Mouse (Mus musculus) hindbrain, postnatal 0 days (tissue): ENCODE data around the gene Zscan26. TPM values are rescaled to one million over a fixed set of nuclear protein-coding genes. Genes with fewer than 3 reads are reported as not detected.
A peak's percentile ranks its signal among the peaks of the same experiment; 100 is the strongest.
"Not testable (repeated sequence)": the region's sequence is repeated elsewhere in the genome, so short reads cannot be mapped to it uniquely, and the experiment has no call there.

Experiments used
- ATAC-seq: fragments of 200-750 bp; cut with Nextera tagmentation; 2 replicates; pipeline ENCODE4 v1.8.0; 2017; ENCODE audit warnings: mild to moderate bottlenecking, moderate TSS enrichment, moderate library complexity
- DNase-seq: peaks from one replicate; pipeline ENCODE4 v3.0.0-alpha.2; 2015; ENCODE audit warnings: low spot score
- H3K27ac ChIP-seq: fragments of 300-500 bp; sonication (generic); 2 replicates; pipeline ENCODE4 v1.5.1; 2014; ENCODE audit warnings: mild to moderate bottlenecking
- H3K27me3 ChIP-seq: fragments of 300-500 bp; sonication (generic); 2 replicates; pipeline ENCODE4 v1.6.1; 2014; ENCODE audit warnings: low read length, mixed read lengths; ENCODE audit not compliant: insufficient read depth
- H3K36me3 ChIP-seq: fragments of 300-500 bp; sonication (generic); 2 replicates; pipeline ENCODE4 v1.6.1; 2014; ENCODE audit warnings: low read length, mixed read lengths; ENCODE audit not compliant: insufficient read depth
- H3K4me1 ChIP-seq: fragments of 300-500 bp; sonication (generic); 2 replicates; pipeline ENCODE4 v1.6.1; 2014; ENCODE audit warnings: antibody characterized with exemption, low read length, mixed read lengths; ENCODE audit not compliant: insufficient read depth
- H3K4me2 ChIP-seq: fragments of 300-500 bp; sonication (generic); 2 replicates; pipeline ENCODE4 v1.6.1; 2014; ENCODE audit warnings: low read depth, mild to moderate bottlenecking, low read length, moderate library complexity, mixed read lengths
- H3K4me3 ChIP-seq: fragments of 300-500 bp; sonication (generic); 2 replicates; pipeline ENCODE4 v1.5.1; 2014; ENCODE audit warnings: low read length
- H3K9ac ChIP-seq: fragments of 300-500 bp; sonication (generic); replicated peaks from 2 replicates; pipeline ENCODE4 v1.6.1; 2014; ENCODE audit warnings: mild to moderate bottlenecking, low read length, moderate library complexity, mixed read lengths
- H3K9me3 ChIP-seq: fragments of 300-500 bp; sonication (generic); 2 replicates; pipeline ENCODE4 v1.6.1; 2016; ENCODE audit warnings: low read length, mixed read lengths
- CTCF ChIP-seq: IDR thresholded peaks from 2 replicates; pipeline ENCODE4 v1.5.1; 2016; ENCODE audit warnings: antibody characterized with exemption, control low read depth, low read depth
- WGBS: fragments of 180-500 bp; shearing (Covaris S2); extraction: QIAGEN DNeasy Blood & Tissue Kit; methylation state at CpG from one replicate; pipeline ENCODE4 v1.1.7; 2014; 5-methylcytosine and 5-hydroxymethylcytosine counted together
- polyA plus RNA-seq: library from polyadenylated mRNA; unstranded; fragments of >200 nt; fragmentation: Nextera tagmentation; extraction: Ambion mirVana; gene quantifications from 2 replicates; pipeline ENCODE4 v1.2.1, GENCODE M21; 2015
- total RNA-seq: library from RNA; depleted of rRNA; stranded (reverse); fragments of >200 nt; gene quantifications from 2 replicates; pipeline ENCODE4 v1.2.3, GENCODE M21; 2014; rRNA removed

Zscan26 gene
- total RNA-seq (18.8 and 18.9 TPM in 2 replicates), polyA plus RNA-seq (19.4 and 23.5 TPM in 2 replicates)

DNA sequence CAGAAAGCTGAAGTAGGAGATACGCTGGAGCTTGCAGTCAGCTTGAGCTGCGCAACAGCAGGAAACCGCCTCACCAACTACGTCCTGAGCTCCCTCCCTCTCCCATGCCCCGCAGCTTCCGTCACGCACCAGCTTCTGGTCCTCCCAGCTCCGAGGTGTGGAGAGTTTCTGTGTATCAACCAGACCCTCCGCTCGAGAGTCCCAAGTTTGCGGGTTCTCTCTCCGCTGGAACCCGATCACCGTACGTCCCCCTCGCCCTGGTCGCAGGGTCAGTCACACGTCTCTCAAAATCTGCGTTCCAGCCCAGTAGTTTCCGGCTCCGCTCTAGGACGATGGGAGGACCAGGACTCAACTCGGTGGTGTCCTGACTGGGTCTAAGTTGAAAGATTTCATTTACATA is at the start of gene Zscan26:
Gene Zscan26, minus strand, starts transcription at position 282 of the 400 bp plus-strand sequence.
- TF ChIP-seq CTCF = no peak
- under 1% methylated on average over 23 of the region's 23 CpGs for WGBS

DNA sequence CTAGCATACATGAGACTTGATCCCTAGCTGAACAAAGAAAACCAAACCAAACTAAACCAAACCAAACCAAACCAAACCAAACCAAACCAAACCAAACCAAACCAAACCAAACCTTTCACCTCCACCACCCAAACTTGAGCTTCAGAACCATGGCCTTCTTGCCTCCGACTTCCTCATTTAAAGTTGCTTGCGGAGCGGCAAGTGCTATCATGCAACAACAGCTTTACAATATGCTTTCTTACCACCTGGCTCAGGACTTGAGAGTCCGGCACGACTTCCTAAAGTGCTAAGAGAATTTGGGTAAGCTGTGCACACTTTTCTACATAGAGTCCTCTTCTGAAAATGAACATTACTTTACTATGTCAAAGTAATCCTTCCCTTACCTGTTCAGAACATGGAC is 48.8 kb upstream of the Zscan26 start:
- DNase-seq (no peak), ATAC-seq (no peak)
- no peak for TF ChIP-seq CTCF
- Histone ChIP-seq H3K27ac (no peak overlapping the region), H3K4me3 (no peak overlapping the region), H3K36me3 (no peaks in the 10 kb centered on the region), H3K9me3 (no peaks in the 10 kb centered on the region), H3K9ac (no peak overlapping the region), H3K27me3 (no peaks in the 10 kb centered on the region), H3K4me2 (no peak overlapping the region), H3K4me1 (no peaks in the 10 kb centered on the region)
- 86% methylated on average over 5 of the region's 5 CpGs for WGBS

More for the DNA sequence above, at the start of gene Zscan26:
- H3K4me1 ChIP-seq = peaks cover 7% of the 10 kb centered on the region; the same call in 1 of the 2 replicates
- peak within 1 kb of the TSS; percentile 73; the same call in 1 of the 2 replicates for H3K27ac ChIP-seq
- H3K27me3 ChIP-seq = no peaks in the 10 kb centered on the region
- H3K9ac ChIP-seq = peak within 1 kb of the TSS; percentile 67
- H3K4me2 ChIP-seq = peak within 1 kb of the TSS; percentile 54
- H3K9me3 ChIP-seq = no peaks in the 10 kb centered on the region
- ATAC-seq (peak; percentile 97), DNase-seq (peak; percentile 91)
- no peaks in the 10 kb centered on the region for H3K36me3 ChIP-seq
- peak within 1 kb of the TSS; percentile 76 for H3K4me3 ChIP-seq

- not testable (repeated sequence) for H3K4me3 ChIP-seq, H3K27ac ChIP-seq, H3K9me3 ChIP-seq, H3K36me3 ChIP-seq, H3K4me1 ChIP-seq, H3K9ac ChIP-seq, DNase-seq, H3K4me2 ChIP-seq, H3K27me3 ChIP-seq, ATAC-seq
- WGBS = 92% methylated on average over 17 of the region's 17 CpGs
Measured at GRCm38 (mm10) chr13:21501182-21501581, 47.7 kb upstream of the Zscan26 start, which contains the start of gene Gm11273. Gm11273 (minus strand) TSS chr13:21501418.

- no peak within 1 kb of the TSS for H3K4me2 ChIP-seq
- no peaks in the 10 kb centered on the region for H3K9me3 ChIP-seq
- H3K27me3 ChIP-seq = no peaks in the 10 kb centered on the region
- 92% methylated on average over 21 of the region's 21 CpGs for WGBS
- H3K4me1 ChIP-seq = no peaks in the 10 kb centered on the region
- DNase-seq (no peak), ATAC-seq (no peak)
- no peak for TF ChIP-seq CTCF
- H3K4me3 ChIP-seq = no peak within 1 kb of the TSS
- no peak within 1 kb of the TSS for H3K9ac ChIP-seq
- no peaks in the 10 kb centered on the region for H3K36me3 ChIP-seq
- no peak within 1 kb of the TSS for H3K27ac ChIP-seq
Measured at GRCm38 (mm10) chr13:21495080-21495479, 41.5 kb upstream of the Zscan26 start, which contains the start of gene AK157302. AK157302 (plus strand) TSS chr13:21495223.

DNA sequence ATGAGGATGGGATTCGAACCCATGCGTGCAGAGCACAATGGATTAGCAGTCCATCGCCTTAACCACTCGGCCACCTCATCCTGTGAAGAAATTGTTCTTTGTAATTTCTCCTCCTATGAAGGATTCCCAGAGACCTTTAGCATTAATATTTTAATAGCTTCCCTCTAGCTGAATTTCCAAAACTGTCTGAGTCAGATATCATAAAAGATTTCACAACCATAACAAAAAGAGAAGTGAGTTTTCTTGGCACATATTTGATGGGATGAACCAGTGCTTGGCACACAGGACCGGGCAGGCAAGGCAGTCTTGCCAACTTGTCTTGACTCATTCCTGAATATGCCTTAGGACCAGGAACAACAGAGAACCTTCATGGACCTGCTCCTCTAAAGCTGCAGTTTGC is 39.3 kb upstream of the Zscan26 start:
- H3K27me3 ChIP-seq = no peaks in the 10 kb centered on the region
- DNase-seq = no peak
- 93% methylated on average over 5 of the region's 5 CpGs for WGBS
- no peak overlapping the region for H3K4me2 ChIP-seq
- H3K36me3 ChIP-seq = no peaks in the 10 kb centered on the region
- TF ChIP-seq CTCF = no peak
- no peaks in the 10 kb centered on the region for H3K4me1 ChIP-seq
- H3K27ac ChIP-seq = no peak overlapping the region
- H3K9ac ChIP-seq = no peak overlapping the region
- no peaks in the 10 kb centered on the region for H3K9me3 ChIP-seq
- no peak for ATAC-seq
- H3K4me3 ChIP-seq = no peak overlapping the region

DNA sequence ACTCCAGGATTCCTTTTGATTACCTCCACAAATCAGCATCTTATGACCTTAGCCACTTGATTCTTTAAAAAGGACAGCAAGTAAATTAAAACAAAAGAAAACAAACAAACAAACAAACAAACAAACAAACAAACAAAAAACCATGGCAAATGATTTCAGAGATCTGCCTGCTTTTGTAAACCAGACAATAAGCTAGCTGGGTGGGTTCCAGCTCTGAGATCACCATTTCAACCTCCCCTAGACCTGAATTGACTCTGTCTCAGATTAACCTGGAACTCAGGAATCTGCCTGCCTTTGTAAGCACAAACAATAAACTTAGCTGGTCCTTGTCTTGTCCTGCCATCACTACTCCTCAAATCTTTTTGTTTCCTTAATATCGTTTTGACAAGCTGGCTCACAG is 33.4 kb upstream of the Zscan26 start:
- 94% methylated on average over 1 of the region's 1 CpGs for WGBS
- no peaks in the 10 kb centered on the region for H3K27me3 ChIP-seq
- no peaks in the 10 kb centered on the region for H3K9me3 ChIP-seq
- peaks cover 15% of the 10 kb centered on the region; the same call in 1 of the 2 replicates for H3K36me3 ChIP-seq
- no peak overlapping the region for H3K27ac ChIP-seq
- ATAC-seq (no peak), DNase-seq (no peak)
- no peak overlapping the region for H3K9ac ChIP-seq
- no peak overlapping the region for H3K4me3 ChIP-seq
- H3K4me2 ChIP-seq = no peak overlapping the region
- no peaks in the 10 kb centered on the region for H3K4me1 ChIP-seq
- no peak for TF ChIP-seq CTCF

DNA sequence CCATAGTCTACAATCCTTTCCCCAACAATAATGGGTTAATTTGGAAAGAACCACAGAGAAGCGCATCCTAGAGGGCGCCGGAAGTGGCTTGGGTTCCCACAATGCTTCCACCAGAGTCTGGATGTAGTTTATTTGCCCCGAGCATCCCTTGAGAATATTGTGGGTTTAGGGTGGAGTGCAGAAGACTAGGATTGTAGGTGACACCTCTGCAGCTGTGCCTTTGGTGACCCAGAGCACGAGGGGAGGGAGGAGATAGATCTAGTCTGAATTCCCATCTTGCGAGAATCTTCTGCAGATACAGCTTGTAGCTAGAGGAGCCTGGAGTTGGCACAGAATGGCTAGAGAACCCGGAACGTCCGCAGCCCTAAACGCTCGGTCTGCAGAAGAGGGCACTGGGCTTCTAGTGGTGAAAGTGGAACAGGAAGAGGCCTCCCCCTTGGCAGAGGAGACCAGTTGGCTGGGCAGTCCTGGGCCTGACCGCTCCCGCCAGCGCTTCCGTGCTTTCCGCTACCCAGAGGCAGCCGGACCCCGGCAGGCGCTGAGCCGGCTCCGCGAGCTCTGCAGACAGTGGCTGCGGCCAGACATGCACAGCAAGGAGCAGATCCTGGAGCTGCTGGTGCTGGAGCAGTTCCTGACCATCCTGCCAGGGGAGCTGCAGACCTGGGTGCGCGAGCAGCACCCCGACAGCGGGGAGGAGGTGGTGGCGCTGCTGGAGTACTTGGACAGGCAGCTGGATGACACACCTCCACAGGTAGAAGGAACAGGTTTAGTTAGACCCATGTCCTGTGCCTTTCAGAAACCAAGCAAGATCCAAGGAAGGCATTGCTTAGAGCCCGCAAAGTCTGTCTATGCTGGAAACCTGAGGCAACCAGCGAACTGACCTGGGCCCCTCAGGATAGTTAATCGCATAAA is 25.5 kb upstream of the Zscan26 start, which contains the start of the genes Zkscan4 and Gm10065:
Gene Zkscan4, plus strand, starts transcription at position 149 of the 912 bp plus-strand sequence.
Gene Gm10065, minus strand, starts transcription at position 683 of the 912 bp plus-strand sequence.
- TF ChIP-seq CTCF = peak; percentile 57
- H3K9me3 ChIP-seq, H3K36me3 ChIP-seq, H3K27me3 ChIP-seq, H3K4me1 ChIP-seq: not testable (repeated sequence)
- ATAC-seq (peak; percentile 94), DNase-seq (peak; percentile 93)
- Histone ChIP-seq H3K4me2 (peak within 1 kb of the TSS; percentile 56), H3K4me3 (peak within 1 kb of the TSS; percentile 57), H3K9ac (peak within 1 kb of the TSS; percentile 70), H3K27ac (peak within 1 kb of the TSS; percentile 90)
- WGBS = 3% methylated on average over 27 of the region's 31 CpGs
